Mouse (Mus musculus) liver, adult 2 months (tissue): ENCODE results near the gene Mgmt.

Source experiments
- CTCF ChIP-seq: fragments of 200-500 bp; IDR thresholded peaks from 2 replicates; pipeline ENCODE4 v1.5.1; 2011; ENCODE audit warnings: low read depth, low read length, control low read depth
- POLR2A ChIP-seq: fragments of 200-500 bp; IDR thresholded peaks from 2 replicates; pipeline ENCODE4 v1.6.1; 2011; ENCODE audit warnings: low read length, control low read depth; ENCODE audit not compliant: insufficient read depth; ENCODE audit errors: extremely low read depth

DNA sequence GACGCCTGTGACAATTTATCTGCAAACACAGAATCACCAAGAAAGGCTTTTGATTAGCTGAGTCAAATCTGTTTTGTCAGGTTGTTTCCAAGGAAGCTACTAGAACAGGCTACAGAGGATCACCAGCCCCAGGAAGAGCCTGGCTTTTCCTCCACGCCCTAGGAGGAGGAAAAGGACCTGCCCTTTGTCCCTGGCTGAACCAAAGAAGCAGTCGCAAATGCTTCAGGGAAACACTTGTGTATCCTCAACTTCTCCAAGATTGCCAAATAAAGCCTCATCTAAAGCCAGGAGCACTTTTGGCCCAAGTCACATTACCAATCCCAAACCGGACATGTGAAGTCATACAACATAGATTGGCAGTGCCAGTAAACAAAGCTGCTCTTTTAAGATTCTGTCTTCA lies 41.7 kb upstream of the Mgmt start:
- TF ChIP-seq POLR2A = no peak
- TF ChIP-seq CTCF = no peak
